Mouse (Mus musculus): ENCODE results near the gene Gpbar1.

The Gpbar1 gene

GRCm38 (mm10) chr1:74278538-74278937, at the start of gene Gpbar1:
Gene Gpbar1 (plus strand): TSS chr1:74278550.
- no peak for DNase-seq (ENCODE audit: low spot score)

GRCm38 (mm10) chr1:74229942-74230341, 48.4 kb upstream of the Gpbar1 start:
- no peak for DNase-seq (ENCODE audit: low spot score)

GRCm38 (mm10) chr1:74230992-74231391, 47.4 kb upstream of the Gpbar1 start:
- no peak for DNase-seq (ENCODE audit: low spot score)

GRCm38 (mm10) chr1:74235938-74236589, 42.3 kb upstream of the Gpbar1 start, which contains the start of gene Arpc2:
Gene Arpc2 (plus strand): TSS chr1:74236084.
- DNase-seq (ENCODE audit: low spot score), result peak; percentile 98

GRCm38 (mm10) chr1:74236590-74237317, 41.6 kb upstream of the Gpbar1 start:
- DNase-seq (ENCODE audit: low spot score), result peak; percentile 59

- no peak for DNase-seq (ENCODE audit: low spot score)
Observed at GRCm38 (mm10) chr1:74237671-74238070, 40.7 kb upstream of the Gpbar1 start.

GRCm38 (mm10) chr1:74238136-74238535, 40.2 kb upstream of the Gpbar1 start:
- DNase-seq (ENCODE audit: low spot score), result no peak

- DNase-seq (ENCODE audit: low spot score), result no peak
Observed at GRCm38 (mm10) chr1:74239162-74239561, 39.2 kb upstream of the Gpbar1 start.

- no peak for DNase-seq (ENCODE audit: low spot score)
Observed at GRCm38 (mm10) chr1:74239618-74240017, 38.7 kb upstream of the Gpbar1 start.

GRCm38 (mm10) chr1:74240311-74240710, 38.0 kb upstream of the Gpbar1 start:
- DNase-seq (ENCODE audit: low spot score), result no peak

- DNase-seq (ENCODE audit: low spot score), result no peak
Observed at GRCm38 (mm10) chr1:74240832-74241231, 37.5 kb upstream of the Gpbar1 start.

GRCm38 (mm10) chr1:74245525-74245924, 32.8 kb upstream of the Gpbar1 start:
- DNase-seq (ENCODE audit: low spot score), result no peak

GRCm38 (mm10) chr1:74248799-74249198, 29.6 kb upstream of the Gpbar1 start:
- DNase-seq (ENCODE audit: low spot score), result peak; percentile 20

GRCm38 (mm10) chr1:74249331-74249980, 28.9 kb upstream of the Gpbar1 start:
- DNase-seq (ENCODE audit: low spot score), result no peak

- no peak for DNase-seq (ENCODE audit: low spot score)
Observed at GRCm38 (mm10) chr1:74250096-74250495, 28.3 kb upstream of the Gpbar1 start.

GRCm38 (mm10) chr1:74255704-74256345, 22.5 kb upstream of the Gpbar1 start:
- DNase-seq (ENCODE audit: low spot score), result no peak

- DNase-seq (ENCODE audit: low spot score), result no peak
Observed at GRCm38 (mm10) chr1:74256782-74257181, 21.6 kb upstream of the Gpbar1 start.

- no peak for DNase-seq (ENCODE audit: low spot score)
Observed at GRCm38 (mm10) chr1:74262510-74262909, 15.8 kb upstream of the Gpbar1 start.

GRCm38 (mm10) chr1:74268750-74269149, 9.6 kb upstream of the Gpbar1 start:
- no peak for DNase-seq (ENCODE audit: low spot score)

- DNase-seq (ENCODE audit: low spot score), result no peak
Observed at GRCm38 (mm10) chr1:74271659-74272058, 6.7 kb upstream of the Gpbar1 start.

GRCm38 (mm10) chr1:74275015-74275414, 3.3 kb upstream of the Gpbar1 start:
- DNase-seq (ENCODE audit: low spot score), result no peak

- no peak for DNase-seq (ENCODE audit: low spot score)
Observed at GRCm38 (mm10) chr1:74277041-74277440, 1.3 kb upstream of the Gpbar1 start.
